9 mouse cellular contexts compared by ENCODE assay signal in genomic region chr19:6453349-6453748, GRCm38 (mm10). TPM values are rescaled to one million over a fixed set of nuclear protein-coding genes. Genes with fewer than 3 reads are reported as not detected.
DNase-seq lines count a peak whose midpoint lies in the region.
"Had no signal": no experiment of that assay in that cellular context is flagged by ENCODE, and none has a peak within 500 bp of the region (broad histone marks: within the 10 kb centered on the region; RNA-seq: fewer than 3 reads in every experiment).

No protein-coding gene starts in this region.

- peak; percentile 31 for DNase-seq in ovary, postnatal 36 days (ENCODE audit: low spot score)
- no peak for DNase-seq in ovary, postnatal 10 days (ENCODE audit: low spot score)
- DNase-seq in gastrocnemius, postnatal 14 days: peak; percentile 89
- DNase-seq in left cerebral cortex, adult 8-10 months (ENCODE audit: low spot score in 2 of 2): peak; percentile 50 to 85
- peak; percentile 71 for DNase-seq in right cerebral cortex, postnatal 4 days
- DNase-seq in spleen, adult 18-20 months: no peak
- no peak for DNase-seq in thymus, postnatal 10 days (ENCODE audit: low spot score in 2 of 2)
- DNase-seq in kidney, postnatal 25 days: no peak

- intact Hi-C loops in gastrocnemius, postnatal 14 days (cut with DNase I; ENCODE audit: low total_unique reads): loop anchor here (5.0 kb wide), 1 partner anchor 36 kb away; the partner anchor contains the start of gene Nrxn2

RNA-seq across cellular contexts. Expression of gene Nrxn2, which starts 34.8 kb away (rescaled TPM):
- total RNA-seq in gastrocnemius, postnatal 14 days (2021): 1 to 10 TPM; 1.5 to 2.9 TPM
- total RNA-seq in left cerebral cortex, adult 8-10 months (2022): 100 to 1,000 TPM; 469 to 523 (median 497) TPM
- total RNA-seq: common myeloid progenitor, adult 5-6 weeks had no signal

RNA-seq across cellular contexts. Expression of gene Rasgrp2, which starts 54.2 kb away (rescaled TPM):
- 10 to 100 TPM; 24.0 to 37.6 TPM for total RNA-seq in gastrocnemius, postnatal 14 days (2021)
- 100 to 1,000 TPM; 107 to 128 (median 115) TPM for total RNA-seq in left cerebral cortex, adult 8-10 months (2022)

Comparison
In these comparisons a context has a peak if more than half of its experiments do, and no peak if none do; other contexts are left out.
1. DNase-seq: peak in ovary, postnatal 36 days (single experiment), gastrocnemius, postnatal 14 days (single experiment), left cerebral cortex, adult 8-10 months (2 of 2) and right cerebral cortex, postnatal 4 days (single experiment); none in ovary, postnatal 10 days (single experiment), spleen, adult 18-20 months (0 of 2), thymus, postnatal 10 days (0 of 2) and kidney, postnatal 25 days (0 of 2).
2. RNA of gene Nrxn2, which starts 34.8 kb away (total RNA-seq): 469 to 523 TPM in left cerebral cortex, adult 8-10 months; 1.5 to 2.9 TPM in gastrocnemius, postnatal 14 days; every median in the first group is over 100 times any median in the second.